In the genomic region with DNA sequence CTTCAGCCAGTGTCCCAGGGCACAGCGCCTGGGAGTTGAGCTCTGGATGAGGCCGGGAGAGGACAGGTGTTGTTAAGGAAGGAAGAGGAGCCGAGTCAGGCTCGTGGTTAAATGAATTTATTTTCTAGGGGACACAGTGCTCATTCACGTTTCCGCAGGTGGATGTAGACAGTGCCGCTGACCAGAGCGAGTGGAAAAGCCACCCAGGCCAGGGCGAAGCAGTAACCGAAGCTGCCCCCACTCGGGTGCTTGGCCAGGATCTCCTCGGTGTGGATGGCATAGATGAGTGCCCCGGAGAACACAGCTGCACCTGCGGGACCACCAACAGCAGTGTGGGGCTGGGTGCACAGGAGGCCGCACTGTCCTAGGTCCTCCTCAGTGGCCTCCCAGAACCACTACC, we compare ENCODE assay signal across 12 mouse cellular contexts. TPM values are rescaled to one million over a fixed set of nuclear protein-coding genes. Genes with fewer than 3 reads are reported as not detected.
A peak's percentile ranks its signal among the peaks of the same experiment; 100 is the strongest.
DNase-seq lines count a peak whose midpoint lies in the region; ATAC-seq and TF ChIP-seq lines count a peak whose summit lies in the region.
"Had no signal": no experiment of that assay in that cellular context is flagged by ENCODE, and none has a peak within 500 bp of the region (broad histone marks: within the 10 kb centered on the region; RNA-seq: fewer than 3 reads in every experiment).

No protein-coding gene starts in this region.

- no peak for TF ChIP-seq POLR2A in small intestine, adult 2 months (IDR thresholded peaks at IDR 0.05; ENCODE audit: low read depth, low read length)

- peaks cover 5% of the 10 kb centered on the region; the same call in 1 of the 2 replicates for H3K36me3 ChIP-seq in heart, embryonic 13.5 days
- H3K36me3 ChIP-seq in midbrain, embryonic 13.5 days, result 0 out of 2 replicates have a peak, but pooled peaks cover 4% of the 10 kb centered on the region
- H3K36me3 ChIP-seq in midbrain, embryonic 16.5 days (ENCODE audit: control insufficient read depth, insufficient read depth, low read length), result no peaks in the 10 kb centered on the region
- no peaks in the 10 kb centered on the region; the same call in 1 of the 2 replicates for H3K36me3 ChIP-seq in intestine, embryonic 15.5 days
- H3K36me3 ChIP-seq in small intestine, adult 2 months (ENCODE audit: control insufficient read depth, insufficient read depth, low read length), result peaks cover 2% of the 10 kb centered on the region

- no peak overlapping the region for H3K4me3 ChIP-seq in heart, embryonic 13.5 days
- H3K4me3 ChIP-seq in midbrain, embryonic 13.5 days (replicated peaks), result no peak overlapping the region
- H3K4me3 ChIP-seq in midbrain, embryonic 16.5 days (ENCODE audit: low read depth, low read length), result no peak overlapping the region
- H3K4me3 ChIP-seq in intestine, embryonic 15.5 days (replicated peaks), result no peak overlapping the region
- H3K4me3 ChIP-seq in small intestine, adult 2 months (ENCODE audit: low read depth, low read length), result peak overlapping the region; percentile 22; the same call in 1 of the 2 replicates

- 82% methylated on average over 15 of the region's 15 CpGs for WGBS in heart, embryonic 13.5 days
- 90% methylated on average over 15 of the region's 15 CpGs for WGBS in midbrain, embryonic 13.5 days
- 89% methylated on average over 15 of the region's 15 CpGs for WGBS in midbrain, embryonic 16.5 days
- WGBS in intestine, embryonic 15.5 days, result 81% methylated on average over 15 of the region's 15 CpGs
- WGBS in small intestine, adult 2 months, result 65% methylated on average over 15 of the region's 15 CpGs

- ATAC-seq in heart, embryonic 13.5 days (ENCODE audit: extremely low read depth, insufficient number of reproducible peaks, low FRiP score, low TSS enrichment), result no peak
- no peak for ATAC-seq in midbrain, embryonic 13.5 days
- no peak for ATAC-seq in midbrain, embryonic 16.5 days
- ATAC-seq in intestine, embryonic 15.5 days, result no peak
- ATAC-seq: CD4-positive, CD25-positive, alpha-beta regulatory T cell, adult 4 months had no signal

- intact Hi-C loops in heart, postnatal 10 days (cut with DNase I), result no loop called here

- H3K9me3 ChIP-seq in heart, embryonic 13.5 days, result no peaks in the 10 kb centered on the region
- H3K9me3 ChIP-seq in midbrain, embryonic 13.5 days, result no peaks in the 10 kb centered on the region
- H3K9me3 ChIP-seq in midbrain, embryonic 16.5 days (replicated peaks; ENCODE audit: control insufficient read depth, low read length, poor library complexity, severe bottlenecking), result no peaks in the 10 kb centered on the region
- H3K9me3 ChIP-seq in intestine, embryonic 15.5 days, result no peaks in the 10 kb centered on the region

- TF ChIP-seq CTCF in small intestine, adult 2 months (IDR thresholded peaks at IDR 0.05; ENCODE audit: extremely low read depth, insufficient read length, insufficient replicate concordance, low read depth, low read length), result no peak

- H3K9ac ChIP-seq in heart, embryonic 13.5 days, result peak overlapping the region; percentile 74; the same call in 1 of the 2 replicates
- H3K9ac ChIP-seq in midbrain, embryonic 13.5 days (replicated peaks), result peak overlapping the region; percentile 63
- H3K9ac ChIP-seq in midbrain, embryonic 16.5 days (ENCODE audit: low read depth, low read length), result no peak overlapping the region
- H3K9ac ChIP-seq in intestine, embryonic 15.5 days, result 0 out of 2 replicates have a peak overlapping the region, but pooled peaks have one; percentile 37

- no peaks in the 10 kb centered on the region; the same call in 1 of the 2 replicates for H3K27me3 ChIP-seq in heart, embryonic 13.5 days (replicated peaks)
- H3K27me3 ChIP-seq in midbrain, embryonic 13.5 days, result peaks cover 13% of the 10 kb centered on the region; the same call in 1 of the 2 replicates
- no peaks in the 10 kb centered on the region for H3K27me3 ChIP-seq in midbrain, embryonic 16.5 days (ENCODE audit: control insufficient read depth, insufficient read depth, low read depth, low read length)
- H3K27me3 ChIP-seq in intestine, embryonic 15.5 days (replicated peaks), result no peaks in the 10 kb centered on the region
- no peaks in the 10 kb centered on the region for H3K27me3 ChIP-seq in small intestine, adult 2 months (ENCODE audit: control insufficient read depth, insufficient read depth, low read length)

- DNase-seq in heart, postnatal 10 days, result no peak
- no peak for DNase-seq in right cerebral cortex, postnatal 14 days
- no peak for DNase-seq in adipocyte (ENCODE audit: low spot score)
- DNase-seq: right cerebral cortex, adult 18-20 months had no signal

- no peak overlapping the region for H3K4me2 ChIP-seq in heart, embryonic 13.5 days
- H3K4me2 ChIP-seq in midbrain, embryonic 13.5 days (replicated peaks), result no peak overlapping the region
- no peak overlapping the region for H3K4me2 ChIP-seq in midbrain, embryonic 16.5 days (ENCODE audit: low read length)
- peak overlapping the region; percentile 57; the same call in 1 of the 2 replicates for H3K4me2 ChIP-seq in intestine, embryonic 15.5 days (replicated peaks)

- H3K27ac ChIP-seq in heart, embryonic 13.5 days (replicated peaks), result 0 out of 2 replicates have a peak overlapping the region, but pooled peaks have one; percentile 73
- H3K27ac ChIP-seq in midbrain, embryonic 13.5 days, result peak overlapping the region; percentile 76; the same call in 1 of the 2 replicates
- H3K27ac ChIP-seq in midbrain, embryonic 16.5 days (ENCODE audit: low read length), result no peak overlapping the region
- peak overlapping the region; percentile 91 for H3K27ac ChIP-seq in intestine, embryonic 15.5 days
- H3K27ac ChIP-seq in small intestine, adult 2 months (ENCODE audit: insufficient read depth, low read depth, low read length), result peak overlapping the region; percentile 73

- peaks cover 58% of the 10 kb centered on the region for H3K4me1 ChIP-seq in heart, embryonic 13.5 days
- H3K4me1 ChIP-seq in midbrain, embryonic 13.5 days (replicated peaks), result peaks cover 30% of the 10 kb centered on the region
- H3K4me1 ChIP-seq in midbrain, embryonic 16.5 days (ENCODE audit: control insufficient read depth, insufficient read depth, low read length), result peaks cover 22% of the 10 kb centered on the region
- H3K4me1 ChIP-seq in intestine, embryonic 15.5 days (replicated peaks), result peaks cover 61% of the 10 kb centered on the region
- H3K4me1 ChIP-seq in small intestine, adult 2 months (ENCODE audit: control insufficient read depth, insufficient read depth, insufficient read length, low read length), result peaks cover 35% of the 10 kb centered on the region

RNA-seq across cellular contexts. Expression of gene Emp3, which starts 3.3 kb away (rescaled TPM):
- 84.1 and 92.1 TPM in 2 replicates for polyA plus RNA-seq in heart, embryonic 13.5 days (2015; fragmentation: Nextera tagmentation; extraction: Ambion mirVana)
- 10 to 100 TPM; 37.0 to 44.5 TPM for total RNA-seq in heart, postnatal 10 days (2021)
- 24.4 and 27.3 TPM in 2 replicates for polyA plus RNA-seq in midbrain, embryonic 13.5 days (2015; fragmentation: Nextera tagmentation; extraction: Ambion mirVana)
- polyA plus RNA-seq in midbrain, embryonic 16.5 days (2015; fragmentation: Nextera tagmentation; extraction: Ambion mirVana), result 18.3 and 19.9 TPM in 2 replicates
- 141 and 168 TPM in 2 replicates for polyA plus RNA-seq in intestine, embryonic 15.5 days (2015; fragmentation: Nextera tagmentation; extraction: Ambion mirVana)
- 49.1 and 49.5 TPM in 2 replicates for polyA plus RNA-seq in small intestine, adult 2 months (2012; rRNA removed)

RNA-seq across cellular contexts. Expression of gene Ccdc114, which starts 5.9 kb away (rescaled TPM):
- polyA plus RNA-seq in heart, embryonic 13.5 days (2015; fragmentation: Nextera tagmentation; extraction: Ambion mirVana), result 2.7 and 3.4 TPM in 2 replicates
- total RNA-seq in heart, postnatal 10 days (2021), result 1 to 10 TPM in 1 of 2 experiments, under 1 TPM in 1; 0.96 to 2.0 TPM
- 3.3 and 4.1 TPM in 2 replicates for polyA plus RNA-seq in midbrain, embryonic 13.5 days (2015; fragmentation: Nextera tagmentation; extraction: Ambion mirVana)
- polyA plus RNA-seq in midbrain, embryonic 16.5 days (2015; fragmentation: Nextera tagmentation; extraction: Ambion mirVana), result 6.4 and 7.9 TPM in 2 replicates
- polyA plus RNA-seq in intestine, embryonic 15.5 days (2015; fragmentation: Nextera tagmentation; extraction: Ambion mirVana), result 4.3 and 4.5 TPM in 2 replicates
- polyA plus RNA-seq in small intestine, adult 2 months (2012; rRNA removed), result 8.0 and 8.9 TPM in 2 replicates

RNA-seq across cellular contexts. Expression of gene Tmem143, which starts 21.2 kb away (rescaled TPM):
- polyA plus RNA-seq in heart, embryonic 13.5 days (2015; fragmentation: Nextera tagmentation; extraction: Ambion mirVana), result 5.8 and 6.8 TPM in 2 replicates
- total RNA-seq in heart, postnatal 10 days (2021), result 10 to 100 TPM; 56.8 to 58.7 TPM
- 5.9 and 6.7 TPM in 2 replicates for polyA plus RNA-seq in midbrain, embryonic 13.5 days (2015; fragmentation: Nextera tagmentation; extraction: Ambion mirVana)
- polyA plus RNA-seq in midbrain, embryonic 16.5 days (2015; fragmentation: Nextera tagmentation; extraction: Ambion mirVana), result 6.3 and 6.9 TPM in 2 replicates
- polyA plus RNA-seq in intestine, embryonic 15.5 days (2015; fragmentation: Nextera tagmentation; extraction: Ambion mirVana), result 5.8 and 7.0 TPM in 2 replicates
- polyA plus RNA-seq in small intestine, adult 2 months (2012; rRNA removed), result 30.9 and 46.4 TPM in 2 replicates

RNA-seq across cellular contexts. Expression of gene Syngr4, which starts 21.4 kb away (rescaled TPM):
- 0.90 and 1.1 TPM in 2 replicates for polyA plus RNA-seq in heart, embryonic 13.5 days (2015; fragmentation: Nextera tagmentation; extraction: Ambion mirVana)
- under 1 TPM in 1 of 2 experiments, not detected in 1; 0.37 TPM for total RNA-seq in heart, postnatal 10 days (2021)
- polyA plus RNA-seq in midbrain, embryonic 13.5 days (2015; fragmentation: Nextera tagmentation; extraction: Ambion mirVana), result 0.28 and 0.66 TPM in 2 replicates
- not detected in 2 replicates for polyA plus RNA-seq in midbrain, embryonic 16.5 days (2015; fragmentation: Nextera tagmentation; extraction: Ambion mirVana)
- 0.85 and 1.00 TPM in 2 replicates for polyA plus RNA-seq in intestine, embryonic 15.5 days (2015; fragmentation: Nextera tagmentation; extraction: Ambion mirVana)
- polyA plus RNA-seq in small intestine, adult 2 months (2012; rRNA removed), result 0.41 TPM in 1 of 2 replicates, not detected in the other
- total RNA-seq: left cerebral cortex, postnatal 36 days had no signal
- polyA plus RNA-seq: CD4-positive, CD25-positive, alpha-beta regulatory T cell, adult 4 months had no signal

RNA-seq across cellular contexts. Expression of gene Grin2d, which starts 39.7 kb away (rescaled TPM):
- 0.13 and 0.23 TPM in 2 replicates for polyA plus RNA-seq in heart, embryonic 13.5 days (2015; fragmentation: Nextera tagmentation; extraction: Ambion mirVana)
- total RNA-seq in heart, postnatal 10 days (2021), result under 1 TPM; 0.55 to 0.77 TPM
- 1.2 and 1.3 TPM in 2 replicates for polyA plus RNA-seq in midbrain, embryonic 13.5 days (2015; fragmentation: Nextera tagmentation; extraction: Ambion mirVana)
- polyA plus RNA-seq in midbrain, embryonic 16.5 days (2015; fragmentation: Nextera tagmentation; extraction: Ambion mirVana), result 3.4 and 4.8 TPM in 2 replicates
- 0.49 and 0.51 TPM in 2 replicates for polyA plus RNA-seq in intestine, embryonic 15.5 days (2015; fragmentation: Nextera tagmentation; extraction: Ambion mirVana)
- polyA plus RNA-seq in small intestine, adult 2 months (2012; rRNA removed), result 5.5 and 10.4 TPM in 2 replicates
- total RNA-seq: granulocyte monocyte progenitor cell, adult 5-6 weeks had no signal
